Mouse (Mus musculus) limb, embryonic 10.5 days (tissue): ENCODE data around the gene Csnk1g1. TPM values are rescaled to one million over a fixed set of nuclear protein-coding genes. Genes with fewer than 3 reads are reported as not detected.

Experiments used
- DNase-seq: peaks from one replicate; pipeline ENCODE4 v3.0.0-alpha.2; 2017; ENCODE audit warnings: low spot score
- H3K27ac ChIP-seq: fragments of 300-500 bp; sonication (generic); 2 replicates; pipeline ENCODE4 v1.5.1; 2016; ENCODE audit warnings: mild to moderate bottlenecking
- H3K27me3 ChIP-seq: fragments of 300-500 bp; sonication (generic); 2 replicates; pipeline ENCODE4 v1.6.1; 2016; ENCODE audit warnings: low read depth, mild to moderate bottlenecking; ENCODE audit not compliant: poor library complexity, severe bottlenecking
- H3K36me3 ChIP-seq: fragments of 300-500 bp; sonication (generic); 2 replicates; pipeline ENCODE4 v1.6.1; 2016; ENCODE audit warnings: mild to moderate bottlenecking, moderate library complexity
- H3K4me1 ChIP-seq: fragments of 300-500 bp; sonication (generic); 2 replicates; pipeline ENCODE4 v1.6.1; 2016
- H3K4me3 ChIP-seq: fragments of 300-500 bp; sonication (generic); 2 replicates; pipeline ENCODE4 v1.5.1; 2016; ENCODE audit warnings: mild to moderate bottlenecking, moderate library complexity
- H3K9me3 ChIP-seq: fragments of 300-500 bp; sonication (generic); replicated peaks from 2 replicates; pipeline ENCODE4 v1.6.1; 2016; ENCODE audit warnings: mild to moderate bottlenecking
- WGBS: fragments of 180-500 bp; shearing (Covaris S2); methylation state at CpG from one replicate; pipeline ENCODE4 v1.1.7; 2016; 5-methylcytosine and 5-hydroxymethylcytosine counted together
- polyA plus RNA-seq: library from polyadenylated mRNA; unstranded; fragments of >200 nt; fragmentation: Nextera tagmentation; extraction: Ambion mirVana; gene quantifications from 2 replicates; pipeline ENCODE4 v1.2.1, GENCODE M21; 2016

The Csnk1g1 gene
- polyA plus RNA-seq, 1 experiment from 2014 or later = 15.4 TPM

GRCm38 (mm10) chr9:66080804-66081459 is 172.2 kb downstream of the Csnk1g1 start:
- H3K9me3 ChIP-seq = no peaks in the 10 kb centered on the region
- peaks cover 9% of the 10 kb centered on the region for H3K4me1 ChIP-seq
- 80% methylated on average over 3 of the region's 3 CpGs for WGBS
- peaks cover 5% of the 10 kb centered on the region; the same call in 1 of the 2 replicates for H3K27me3 ChIP-seq
- no peak overlapping the region for H3K27ac ChIP-seq
- DNase-seq = no peak
- H3K36me3 ChIP-seq = peaks cover 2% of the 10 kb centered on the region; the same call in 1 of the 2 replicates
- no peak overlapping the region for H3K4me3 ChIP-seq

GRCm38 (mm10) chr9:66081999-66082398 is 173.3 kb downstream of the Csnk1g1 start:
- 85% methylated on average over 4 of the region's 4 CpGs for WGBS
- peaks cover 11% of the 10 kb centered on the region for H3K36me3 ChIP-seq
- H3K9me3 ChIP-seq = no peaks in the 10 kb centered on the region
- H3K27ac ChIP-seq = no peak overlapping the region
- peaks cover 5% of the 10 kb centered on the region; the same call in 1 of the 2 replicates for H3K27me3 ChIP-seq
- no peak for DNase-seq
- no peak overlapping the region for H3K4me3 ChIP-seq
- H3K4me1 ChIP-seq = peaks cover 9% of the 10 kb centered on the region

GRCm38 (mm10) chr9:66084171-66084570 is 175.4 kb downstream of the Csnk1g1 start:
- DNase-seq = no peak
- peaks cover 4% of the 10 kb centered on the region; the same call in 1 of the 2 replicates for H3K27me3 ChIP-seq
- H3K4me3 ChIP-seq = no peak overlapping the region
- no peak overlapping the region for H3K27ac ChIP-seq
- H3K36me3 ChIP-seq = peaks cover 33% of the 10 kb centered on the region
- H3K9me3 ChIP-seq = no peaks in the 10 kb centered on the region
- peaks cover 7% of the 10 kb centered on the region for H3K4me1 ChIP-seq
- 93% methylated on average over 3 of the region's 3 CpGs for WGBS

GRCm38 (mm10) chr9:66087062-66087461 is 178.3 kb downstream of the Csnk1g1 start:
- H3K4me1 ChIP-seq = peaks cover 17% of the 10 kb centered on the region
- H3K4me3 ChIP-seq = no peak overlapping the region
- no peaks in the 10 kb centered on the region for H3K27me3 ChIP-seq
- H3K27ac ChIP-seq = no peak overlapping the region
- DNase-seq = no peak
- 94% methylated on average over 7 of the region's 7 CpGs for WGBS
- H3K9me3 ChIP-seq = no peaks in the 10 kb centered on the region
- peaks cover 62% of the 10 kb centered on the region for H3K36me3 ChIP-seq

GRCm38 (mm10) chr9:66088411-66088810 is 179.7 kb downstream of the Csnk1g1 start:
- peaks cover 25% of the 10 kb centered on the region for H3K4me1 ChIP-seq
- H3K9me3 ChIP-seq = no peaks in the 10 kb centered on the region
- no peaks in the 10 kb centered on the region for H3K27me3 ChIP-seq
- peaks cover 75% of the 10 kb centered on the region for H3K36me3 ChIP-seq
- DNase-seq = peak; percentile 53
- no peak overlapping the region for H3K4me3 ChIP-seq
- WGBS = 57% methylated on average over 4 of the region's 4 CpGs
- no peak overlapping the region for H3K27ac ChIP-seq

GRCm38 (mm10) chr9:66090593-66091244 is 182.0 kb downstream of the Csnk1g1 start:
- Histone ChIP-seq H3K4me3 (no peak overlapping the region), H3K4me1 (peaks cover 25% of the 10 kb centered on the region), H3K27ac (no peak overlapping the region), H3K9me3 (no peaks in the 10 kb centered on the region), H3K27me3 (no peaks in the 10 kb centered on the region), H3K36me3 (peaks cover 96% of the 10 kb centered on the region)
- DNase-seq = no peak
- 90% methylated on average over 13 of the region's 13 CpGs for WGBS

GRCm38 (mm10) chr9:66091327-66092231 is 182.9 kb downstream of the Csnk1g1 start:
- Histone ChIP-seq H3K27ac (no peak overlapping the region), H3K9me3 (no peaks in the 10 kb centered on the region), H3K4me1 (peaks cover 25% of the 10 kb centered on the region), H3K4me3 (no peak overlapping the region), H3K27me3 (no peaks in the 10 kb centered on the region), H3K36me3 (peaks cover 100% of the 10 kb centered on the region)
- DNase-seq = no peak
- 76% methylated on average over 6 of the region's 6 CpGs for WGBS

- H3K4me3 ChIP-seq = no peak overlapping the region
- H3K27ac ChIP-seq = no peak overlapping the region
- H3K4me1 ChIP-seq = peaks cover 25% of the 10 kb centered on the region
- WGBS = 77% methylated on average over 2 of the region's 2 CpGs
- peaks cover 100% of the 10 kb centered on the region for H3K36me3 ChIP-seq
- H3K9me3 ChIP-seq = no peaks in the 10 kb centered on the region
- H3K27me3 ChIP-seq = no peaks in the 10 kb centered on the region
- no peak for DNase-seq
Measured at GRCm38 (mm10) chr9:66092664-66093063, 183.9 kb downstream of the Csnk1g1 start.

Other genes starting within 250 kb of the Csnk1g1 start
- 267 and 319 TPM in 2 replicates for gene Oaz2, start 240.9 kb upstream of the Csnk1g1 start, polyA plus RNA-seq
- gene Zfp609, start 81.4 kb upstream of the Csnk1g1 start, polyA plus RNA-seq = 7.5 and 7.6 TPM in 2 replicates
- 338 and 354 TPM in 2 replicates for gene Pclaf, start 18.7 kb upstream of the Csnk1g1 start, polyA plus RNA-seq
- gene Trip4, start 130 bp upstream of the Csnk1g1 start, polyA plus RNA-seq = 29.8 and 32.5 TPM in 2 replicates
- gene Ppib, start 151.3 kb downstream of the Csnk1g1 start, polyA plus RNA-seq = 501 and 523 TPM in 2 replicates
- 1.9 and 2.4 TPM in 2 replicates for gene Snx22, start 160.8 kb downstream of the Csnk1g1 start, polyA plus RNA-seq
- gene Snx1, start 217.7 kb downstream of the Csnk1g1 start, polyA plus RNA-seq = 122 and 126 TPM in 2 replicates
- gene Ciao2a, start 217.7 kb downstream of the Csnk1g1 start, polyA plus RNA-seq = 166 and 171 TPM in 2 replicates
- 2.9 and 3.6 TPM in 2 replicates for gene Dapk2, start 249.3 kb downstream of the Csnk1g1 start, polyA plus RNA-seq